Mouse (Mus musculus) myocyte (in vitro differentiated cells): Measurements from ENCODE around the gene Mrs2. TPM values are rescaled to one million over a fixed set of nuclear protein-coding genes. Genes with fewer than 3 reads are reported as not detected.

Source experiments
- H3K27me3 ChIP-seq: one replicate; pipeline ENCODE4 v1.6.1; 2011; ENCODE audit not compliant: control insufficient read depth, insufficient read depth, insufficient read length
- H3K36me3 ChIP-seq: one replicate; pipeline ENCODE4 v1.6.1; 2011; ENCODE audit not compliant: control insufficient read depth, insufficient read depth
- H3K4me2 ChIP-seq: one replicate; pipeline ENCODE4 v1.6.1; 2011; ENCODE audit warnings: low read depth, control low read depth
- H3K4me3 ChIP-seq: one replicate; pipeline ENCODE4 v1.5.1; 2011; ENCODE audit warnings: mild to moderate bottlenecking, control low read depth, moderate library complexity
- H3K79me2 ChIP-seq: one replicate; pipeline ENCODE4 v1.6.1; 2011; ENCODE audit not compliant: control insufficient read depth, insufficient read depth
- H3ac ChIP-seq: one replicate; pipeline ENCODE4 v1.6.1; 2011; ENCODE audit not compliant: control insufficient read depth, insufficient read length
- CEBPB ChIP-seq: IDR thresholded peaks from 2 replicates; pipeline ENCODE4 v1.6.1; 2011; ENCODE audit warnings: mild to moderate bottlenecking, moderate library complexity; ENCODE audit not compliant: poor library complexity, insufficient read depth, severe bottlenecking
- E2F4 ChIP-seq: IDR thresholded peaks from one replicate; pipeline ENCODE4 v1.6.1; 2011; ENCODE audit warnings: mild to moderate bottlenecking, control low read depth, moderate library complexity; ENCODE audit not compliant: insufficient read depth
- MAX ChIP-seq: IDR thresholded peaks from one replicate; pipeline ENCODE4 v1.6.1; 2011; ENCODE audit warnings: low read depth, mild to moderate bottlenecking, control low read depth
- MYOD1 ChIP-seq, 3 experiments: IDR thresholded peaks; one replicate each; pipeline ENCODE4 v1.6.1; 2011; ENCODE audit warnings: control low read depth in 2 of 3, low read depth in 2 of 3, mild to moderate bottlenecking in 2 of 3, moderate library complexity in 1 of 3; ENCODE audit not compliant: insufficient read length in 2 of 3, control insufficient read depth in 1 of 3
- MYOG ChIP-seq, 3 experiments: IDR thresholded peaks; one replicate each; pipeline ENCODE4 v1.6.1; 2011; ENCODE audit warnings: control low read depth in 2 of 3, low read depth in 2 of 3, mild to moderate bottlenecking in 2 of 3; ENCODE audit not compliant: insufficient read length in 2 of 3, control insufficient read depth in 1 of 3, insufficient read depth in 1 of 3
- POLR2A ChIP-seq: IDR thresholded peaks from one replicate; pipeline ENCODE4 v1.6.1; 2011; ENCODE audit warnings: low read depth, mild to moderate bottlenecking, control low read depth, moderate library complexity; ENCODE audit not compliant: insufficient read length
- POLR2AphosphoS2 ChIP-seq: IDR thresholded peaks from one replicate; pipeline ENCODE4 v1.6.1; 2011; ENCODE audit warnings: low read depth, control low read depth; ENCODE audit not compliant: insufficient read length
- REST ChIP-seq: IDR thresholded peaks from one replicate; pipeline ENCODE4 v1.6.1; 2011; ENCODE audit warnings: mild to moderate bottlenecking, control low read depth, moderate library complexity; ENCODE audit not compliant: insufficient read depth, insufficient read length
- SRF ChIP-seq: IDR thresholded peaks from one replicate; pipeline ENCODE4 v1.6.1; 2011; ENCODE audit warnings: low read depth; ENCODE audit not compliant: control insufficient read depth, insufficient read length
- TCF12 ChIP-seq: IDR thresholded peaks from one replicate; pipeline ENCODE4 v1.6.1; 2011; ENCODE audit warnings: mild to moderate bottlenecking, control low read depth; ENCODE audit not compliant: poor library complexity, insufficient read depth, severe bottlenecking
- TCF3 ChIP-seq: IDR thresholded peaks from one replicate; pipeline ENCODE4 v1.6.1; 2011; ENCODE audit warnings: low read depth, control low read depth; ENCODE audit not compliant: insufficient read length
- USF1 ChIP-seq: IDR thresholded peaks from one replicate; pipeline ENCODE4 v1.6.1; 2011; ENCODE audit warnings: low read depth, mild to moderate bottlenecking, control low read depth, moderate library complexity
- polyA plus RNA-seq: library from polyadenylated mRNA; unstranded; fragments of >200 nt; fragmentation: generic; extraction: Trizol; gene quantifications from one replicate; pipeline ENCODE4 v1.2.1, GENCODE M21; 2012; ENCODE audit warnings: missing spikeins

Mrs2 gene
- polyA plus RNA-seq, 1 experiment, result 12.7 TPM

DNA sequence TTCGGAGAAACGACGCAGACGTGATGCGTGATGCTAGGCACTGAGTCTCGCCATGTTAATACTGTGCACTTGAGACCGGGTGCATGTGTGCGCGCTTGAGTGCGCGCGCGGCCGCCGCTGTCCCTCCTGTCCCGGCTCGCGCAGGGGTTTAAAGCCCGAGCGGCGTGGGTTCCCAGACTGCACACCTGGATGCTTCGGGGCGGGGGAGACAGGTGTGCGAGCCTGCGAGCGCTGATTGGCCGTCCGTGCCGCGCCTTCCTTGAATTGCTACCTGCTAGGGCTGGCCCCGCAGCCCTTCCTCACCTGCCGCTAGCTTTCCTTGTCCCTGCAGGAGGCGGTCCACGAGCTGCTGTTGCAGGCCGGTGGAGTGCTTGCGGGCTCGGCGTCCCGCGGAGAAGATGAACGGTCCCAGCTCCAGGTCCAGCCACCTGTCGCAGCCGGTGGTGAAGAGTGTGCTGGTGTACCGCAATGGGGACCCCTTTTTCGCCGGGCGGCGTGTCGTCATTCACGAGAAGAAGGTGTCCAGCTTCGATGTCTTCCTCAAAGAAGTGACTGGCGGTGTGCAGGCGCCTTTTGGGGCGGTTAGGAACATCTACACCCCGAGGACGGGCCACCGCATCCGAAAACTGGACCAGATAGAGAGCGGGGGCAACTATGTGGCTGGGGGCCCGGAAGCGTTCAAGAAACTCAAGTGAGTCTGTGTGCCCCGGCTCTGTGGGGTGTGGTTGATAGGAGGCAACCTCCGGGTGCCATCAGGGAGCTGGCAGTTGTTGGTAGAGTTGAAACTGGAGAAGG is 35.9 kb upstream of the Mrs2 start, which contains the start of gene Dcdc2a:
Gene Dcdc2a (plus strand): TSS at position 132 of the 795 bp plus-strand sequence.
- TF ChIP-seq REST (no peak), MAX (no peak), E2F4 (no peak), SRF (no peak), CEBPB (no peak), TCF12 (no peak), MYOD1 (IDR thresholded peaks at IDR 0.05; ENCODE audit: control insufficient read depth in 1 of 3, insufficient read length in 2 of 3, low read depth in 2 of 3) (no peak), USF1 (no peak)
- Histone ChIP-seq H3K36me3 (no peaks in the 10 kb centered on the region), H3K4me3 (no peak within 1 kb of the TSS), H3ac (no peak within 1 kb of the TSS), H3K4me2 (peak within 1 kb of the TSS; percentile 24), H3K79me2 (no peaks in the 10 kb centered on the region), H3K27me3 (peaks cover 18% of the 10 kb centered on the region)

- H3K4me2 ChIP-seq, result peak overlapping the region; percentile 24
- no peaks in the 10 kb centered on the region for H3K36me3 ChIP-seq
- H3K79me2 ChIP-seq, result no peaks in the 10 kb centered on the region
- no peak overlapping the region for H3ac ChIP-seq
- TF ChIP-seq MAX (no peak), TCF3 (no peak)
- peaks cover 18% of the 10 kb centered on the region for H3K27me3 ChIP-seq
- H3K4me3 ChIP-seq, result no peak overlapping the region
These were observed 35.0 kb upstream of the Mrs2 start for GRCm38 (mm10) chr13:25055111-25055554.

DNA sequence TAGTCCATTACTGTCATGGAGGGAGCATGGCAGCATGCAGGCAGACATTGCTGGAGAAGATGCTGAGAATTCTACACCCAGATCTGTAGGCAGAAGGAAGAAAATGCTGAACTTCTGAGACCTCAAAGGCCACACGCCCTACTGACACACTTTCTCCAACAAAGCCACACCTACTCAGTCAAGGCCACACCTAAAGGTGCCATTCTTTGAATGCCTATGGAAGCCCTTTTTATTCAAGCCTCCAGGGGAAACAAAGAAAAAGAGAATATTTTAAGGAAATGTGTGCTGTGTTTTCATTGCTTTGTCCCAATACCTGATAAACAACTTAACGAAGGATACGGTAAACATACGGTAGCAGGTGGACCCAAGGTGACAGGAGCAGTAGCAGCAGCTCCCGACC is 32.5 kb upstream of the Mrs2 start:
- Histone ChIP-seq H3K36me3 (no peaks in the 10 kb centered on the region), H3K4me3 (no peak overlapping the region), H3K4me2 (no peak overlapping the region), H3K79me2 (no peaks in the 10 kb centered on the region), H3ac (no peak overlapping the region), H3K27me3 (peaks cover 11% of the 10 kb centered on the region)
- TF ChIP-seq TCF3 (no peak), MAX (no peak), REST (no peak), POLR2AphosphoS2 (no peak), TCF12 (no peak), CEBPB (no peak), SRF (no peak), USF1 (no peak), MYOG (IDR thresholded peaks at IDR 0.05; ENCODE audit: control insufficient read depth in 1 of 3, insufficient read depth in 1 of 3, insufficient read length in 2 of 3, low read depth in 2 of 3) (no peak), MYOD1 (IDR thresholded peaks at IDR 0.05; ENCODE audit: control insufficient read depth in 1 of 3, insufficient read length in 2 of 3, low read depth in 2 of 3) (no peak), POLR2A (no peak), E2F4 (no peak)

GRCm38 (mm10) chr13:25039488-25039887 is 19.3 kb upstream of the Mrs2 start:
- no peak overlapping the region for H3K4me3 ChIP-seq
- TF ChIP-seq E2F4 (no peak), CEBPB (no peak), SRF (no peak), MYOG (IDR thresholded peaks at IDR 0.05; ENCODE audit: control insufficient read depth in 1 of 3, insufficient read depth in 1 of 3, insufficient read length in 2 of 3, low read depth in 2 of 3) (no peak), TCF12 (no peak), POLR2AphosphoS2 (no peak), USF1 (no peak), REST (no peak), POLR2A (no peak), MYOD1 (IDR thresholded peaks at IDR 0.05; ENCODE audit: control insufficient read depth in 1 of 3, insufficient read length in 2 of 3, low read depth in 2 of 3) (no peak), TCF3 (no peak), MAX (no peak)
- no peaks in the 10 kb centered on the region for H3K27me3 ChIP-seq
- no peaks in the 10 kb centered on the region for H3K36me3 ChIP-seq
- no peak overlapping the region for H3ac ChIP-seq
- no peak overlapping the region for H3K4me2 ChIP-seq
- H3K79me2 ChIP-seq, result no peaks in the 10 kb centered on the region

GRCm38 (mm10) chr13:25027114-25027425 is 6.9 kb upstream of the Mrs2 start:
- no peak overlapping the region for H3ac ChIP-seq
- no peaks in the 10 kb centered on the region for H3K79me2 ChIP-seq
- TF ChIP-seq TCF12 (no peak), REST (no peak), MYOG (IDR thresholded peaks at IDR 0.05; ENCODE audit: control insufficient read depth in 1 of 3, insufficient read depth in 1 of 3, insufficient read length in 2 of 3, low read depth in 2 of 3) (no peak), USF1 (no peak), SRF (no peak), CEBPB (no peak), MYOD1 (IDR thresholded peaks at IDR 0.05; ENCODE audit: control insufficient read depth in 1 of 3, insufficient read length in 2 of 3, low read depth in 2 of 3) (no peak), POLR2AphosphoS2 (no peak), POLR2A (no peak), E2F4 (no peak), TCF3 (no peak), MAX (no peak)
- H3K4me3 ChIP-seq, result no peak overlapping the region
- no peaks in the 10 kb centered on the region for H3K27me3 ChIP-seq
- H3K36me3 ChIP-seq, result no peaks in the 10 kb centered on the region
- no peak overlapping the region for H3K4me2 ChIP-seq
